16 mouse cellular contexts compared by ENCODE assay signal in genomic region chr10:17102065-17102464, GRCm38 (mm10).
DNase-seq lines count a peak whose midpoint lies in the region; ATAC-seq and TF ChIP-seq lines count a peak whose summit lies in the region.
"Had no signal": no experiment of that assay in that cellular context is flagged by ENCODE, and none has a peak within 500 bp of the region (broad histone marks: within the 10 kb centered on the region; RNA-seq: fewer than 3 reads in every experiment).

No protein-coding gene starts in this region.

- TF ChIP-seq CTCF in lung, embryonic 14.5 days (IDR thresholded peaks at IDR 0.05; ENCODE audit: low read depth), result no peak

- DNase-seq in heart, embryonic 10.5 days (ENCODE audit: low spot score), result no peak
- DNase-seq in heart, adult 9 months (ENCODE audit: low spot score in 2 of 2), result no peak
- DNase-seq in lung, embryonic 14.5 days, result peak; percentile 40
- DNase-seq in lung, postnatal 25 days (ENCODE audit: low spot score), result no peak
- no peak for DNase-seq in natural killer cell, adult 2 months (ENCODE audit: low spot score in 2 of 2)
- DNase-seq: cerebellum, adult 9-10 months; gastrocnemius, postnatal 36 days; kidney, adult 9 months; right cerebral cortex, postnatal 14 days; thymus, postnatal 36 days had no signal

- peaks cover 5% of the 10 kb centered on the region for H3K4me1 ChIP-seq in heart, embryonic 10.5 days
- 0 out of 2 replicates have a peak, but pooled peaks cover 3% of the 10 kb centered on the region for H3K4me1 ChIP-seq in lung, embryonic 14.5 days (ENCODE audit: insufficient read depth)
- H3K4me1 ChIP-seq in forebrain, embryonic 12.5 days, result peaks cover 12% of the 10 kb centered on the region
- H3K4me1 ChIP-seq in midbrain, embryonic 13.5 days (replicated peaks), result peaks cover 12% of the 10 kb centered on the region

- H3K4me3 ChIP-seq in heart, embryonic 10.5 days, result no peak overlapping the region
- no peak overlapping the region for H3K4me3 ChIP-seq in lung, embryonic 14.5 days (ENCODE audit: low read depth, low read length)
- H3K4me3 ChIP-seq in forebrain, embryonic 12.5 days (replicated peaks), result no peak overlapping the region
- H3K4me3 ChIP-seq in midbrain, embryonic 13.5 days (replicated peaks), result no peak overlapping the region
- H3K4me3 ChIP-seq: erythroblast, embryonic 14.5 days; stomach, embryonic 15.5 days had no signal

- peak; percentile 56; the same call in 1 of the 2 replicates for ATAC-seq in lung, embryonic 14.5 days (ENCODE audit: insufficient read depth)
- peak; percentile 64; the same call in 1 of the 2 replicates for ATAC-seq in forebrain, embryonic 12.5 days (ENCODE audit: low FRiP score)
- ATAC-seq in midbrain, embryonic 13.5 days, result peak; percentile 48; the same call in 1 of the 2 replicates
- ATAC-seq in activated CD4-positive, CD25-positive, alpha-beta regulatory T cell, adult 4 months, result no peak

- no peaks in the 10 kb centered on the region for H3K36me3 ChIP-seq in heart, embryonic 10.5 days
- no peaks in the 10 kb centered on the region for H3K36me3 ChIP-seq in lung, embryonic 14.5 days (ENCODE audit: insufficient read depth)
- H3K36me3 ChIP-seq in forebrain, embryonic 12.5 days (replicated peaks), result no peaks in the 10 kb centered on the region
- H3K36me3 ChIP-seq in midbrain, embryonic 13.5 days, result no peaks in the 10 kb centered on the region
- H3K36me3 ChIP-seq: stomach, embryonic 15.5 days had no signal

- 5% methylated on average over 1 of the region's 1 CpGs for WGBS in heart, embryonic 10.5 days
- 13% methylated on average over 1 of the region's 1 CpGs for WGBS in lung, embryonic 14.5 days
- WGBS in forebrain, embryonic 12.5 days, result 0% methylated on average over 1 of the region's 1 CpGs
- 0% methylated on average over 1 of the region's 1 CpGs for WGBS in midbrain, embryonic 13.5 days

- no peaks in the 10 kb centered on the region for H3K9me3 ChIP-seq in heart, embryonic 10.5 days
- no peaks in the 10 kb centered on the region for H3K9me3 ChIP-seq in lung, embryonic 14.5 days (ENCODE audit: low read depth, low read length)
- no peaks in the 10 kb centered on the region for H3K9me3 ChIP-seq in forebrain, embryonic 12.5 days
- no peaks in the 10 kb centered on the region for H3K9me3 ChIP-seq in midbrain, embryonic 13.5 days
- H3K9me3 ChIP-seq: stomach, embryonic 15.5 days had no signal

- no peak overlapping the region for H3K4me2 ChIP-seq in lung, embryonic 14.5 days
- no peak overlapping the region for H3K4me2 ChIP-seq in forebrain, embryonic 12.5 days
- H3K4me2 ChIP-seq in midbrain, embryonic 13.5 days (replicated peaks), result no peak overlapping the region
- H3K4me2 ChIP-seq: stomach, embryonic 15.5 days had no signal

- no peaks in the 10 kb centered on the region for H3K27me3 ChIP-seq in heart, embryonic 10.5 days (ENCODE audit: insufficient read depth, poor library complexity, severe bottlenecking)
- no peaks in the 10 kb centered on the region for H3K27me3 ChIP-seq in lung, embryonic 14.5 days (ENCODE audit: insufficient read depth, low read length)
- no peaks in the 10 kb centered on the region for H3K27me3 ChIP-seq in forebrain, embryonic 12.5 days
- H3K27me3 ChIP-seq in midbrain, embryonic 13.5 days, result no peaks in the 10 kb centered on the region
- H3K27me3 ChIP-seq: stomach, embryonic 15.5 days had no signal

- H3K9ac ChIP-seq in lung, embryonic 14.5 days, result no peak overlapping the region
- no peak overlapping the region for H3K9ac ChIP-seq in forebrain, embryonic 12.5 days
- H3K9ac ChIP-seq in midbrain, embryonic 13.5 days (replicated peaks), result no peak overlapping the region
- H3K9ac ChIP-seq: liver, embryonic 14.5 days; stomach, embryonic 15.5 days had no signal

- peak overlapping the region; percentile 70; the same call in 1 of the 2 replicates for H3K27ac ChIP-seq in heart, embryonic 10.5 days
- H3K27ac ChIP-seq in lung, embryonic 14.5 days (ENCODE audit: low read depth), result no peak overlapping the region
- H3K27ac ChIP-seq in forebrain, embryonic 12.5 days, result 0 out of 2 replicates have a peak overlapping the region, but pooled peaks have one; percentile 15
- no peak overlapping the region for H3K27ac ChIP-seq in midbrain, embryonic 13.5 days
- H3K27ac ChIP-seq: liver, embryonic 14.5 days; stomach, embryonic 15.5 days had no signal

Comparison
In these comparisons a context has a peak if more than half of its experiments do, and no peak if none do; other contexts are left out.
1. H3K27ac ChIP-seq: peak in heart, embryonic 10.5 days (single experiment) and forebrain, embryonic 12.5 days (single experiment); none in lung, embryonic 14.5 days (single experiment) and midbrain, embryonic 13.5 days (single experiment).